Mouse (Mus musculus) small intestine, adult 2 months (tissue): ENCODE data around the gene Myt1l.

Experiments used
- CTCF ChIP-seq: fragments of 200-500 bp; IDR thresholded peaks from 2 replicates; pipeline ENCODE4 v1.5.1; 2012; ENCODE audit warnings: low read depth, mild to moderate bottlenecking, control low read depth, inconsistent platforms, low read length, moderate library complexity, mixed read lengths; ENCODE audit not compliant: insufficient replicate concordance, insufficient read length; ENCODE audit errors: extremely low read depth
- POLR2A ChIP-seq: fragments of 200-500 bp; IDR thresholded peaks from 2 replicates; pipeline ENCODE4 v1.6.1; 2012; ENCODE audit warnings: low read depth, mild to moderate bottlenecking, control low read depth, inconsistent platforms, low read length, moderate library complexity

GRCm38 (mm10) chr12:29701731-29702316, 173.6 kb downstream of the Myt1l start:
- no peak for TF ChIP-seq POLR2A
- TF ChIP-seq CTCF: no peak
